ENCODE assay signal across 14 mouse cellular contexts in genomic region chr10:96238850-96239249, GRCm38 (mm10).
DNase-seq lines count a peak whose midpoint lies in the region; ATAC-seq and TF ChIP-seq lines count a peak whose summit lies in the region.
"Had no signal": no experiment of that assay in that cellular context is flagged by ENCODE, and none has a peak within 500 bp of the region (broad histone marks: within the 10 kb centered on the region; RNA-seq: fewer than 3 reads in every experiment).

No protein-coding gene starts in this region.

- H3K4me1 ChIP-seq in kidney, adult 2 months (ENCODE audit: control insufficient read depth, insufficient read depth, low read length): peaks cover 2% of the 10 kb centered on the region; the same call in 1 of the 2 replicates
- H3K4me1 ChIP-seq in kidney, embryonic 16.5 days (ENCODE audit: insufficient read depth, low read length): 0 out of 2 replicates have a peak, but pooled peaks cover 7% of the 10 kb centered on the region
- H3K4me1 ChIP-seq: hindbrain, embryonic 15.5 days had no signal

- H3K27me3 ChIP-seq in kidney, adult 2 months (replicated peaks; ENCODE audit: control insufficient read depth, insufficient read depth, low read length): no peaks in the 10 kb centered on the region
- no peaks in the 10 kb centered on the region for H3K27me3 ChIP-seq in kidney, embryonic 16.5 days (ENCODE audit: insufficient read depth, low read length)
- H3K27me3 ChIP-seq: hindbrain, embryonic 15.5 days; kidney, embryonic 15.5 days had no signal

- H3K36me3 ChIP-seq in kidney, adult 2 months (ENCODE audit: control insufficient read depth, insufficient read depth, low read length): no peaks in the 10 kb centered on the region
- no peaks in the 10 kb centered on the region for H3K36me3 ChIP-seq in kidney, embryonic 16.5 days (ENCODE audit: insufficient read depth, low read length)
- H3K36me3 ChIP-seq: hindbrain, embryonic 15.5 days; kidney, embryonic 15.5 days; midbrain, embryonic 10.5 days had no signal

- peak; percentile 37 for DNase-seq in kidney, adult 2 months
- DNase-seq in Muller cell, postnatal 12 days (ENCODE audit: inconsistent ontology term): peak; percentile 22
- peak; percentile 26 for DNase-seq in fat pad, adult 2 months (ENCODE audit: extremely low read depth, low read depth, low spot score)
- DNase-seq in gastrocnemius, postnatal 36 days: no peak
- no peak for DNase-seq in gastrocnemius, postnatal 25 days
- DNase-seq: adrenal gland, adult 8-10 months; cerebellum, adult 9-11 months; right cerebral cortex, adult 18-20 months had no signal

- peaks cover 11% of the 10 kb centered on the region for H3K9me3 ChIP-seq in kidney, embryonic 16.5 days (ENCODE audit: low read length)
- H3K9me3 ChIP-seq: hindbrain, embryonic 15.5 days had no signal

- ATAC-seq in kidney, embryonic 16.5 days (ENCODE audit: low FRiP score, low TSS enrichment): no peak
- ATAC-seq in megakaryocyte progenitor cell, adult 5-6 weeks (replicated peaks; ENCODE audit: poor library complexity): peak; percentile 29

- no peak overlapping the region for H3K4me3 ChIP-seq in kidney, adult 2 months (ENCODE audit: insufficient read depth, low read depth, low read length)
- no peak overlapping the region for H3K4me3 ChIP-seq in kidney, embryonic 16.5 days (ENCODE audit: low read length)
- H3K4me3 ChIP-seq: hindbrain, embryonic 15.5 days; kidney, embryonic 15.5 days; midbrain, embryonic 10.5 days had no signal

- H3K27ac ChIP-seq in kidney, adult 2 months (ENCODE audit: insufficient read depth, low read depth, low read length): no peak overlapping the region
- H3K27ac ChIP-seq in kidney, embryonic 16.5 days (ENCODE audit: low read length): no peak overlapping the region
- H3K27ac ChIP-seq: hindbrain, embryonic 15.5 days; kidney, embryonic 15.5 days; liver, embryonic 14.5 days; midbrain, embryonic 10.5 days had no signal

- intact Hi-C loops in gastrocnemius, postnatal 36 days (cut with DNase I): no loop called here

- TF ChIP-seq POLR2A in kidney, adult 2 months (IDR thresholded peaks at IDR 0.05; ENCODE audit: low read depth, low read length): no peak

- no peak for TF ChIP-seq CTCF in kidney, adult 2 months (conservative IDR thresholded peaks at IDR 0.05; ENCODE audit: insufficient read depth, insufficient read length, low read depth, low read length)

- no peak overlapping the region for H3K9ac ChIP-seq in kidney, embryonic 16.5 days (replicated peaks; ENCODE audit: low read length)
- H3K9ac ChIP-seq: hindbrain, embryonic 15.5 days; kidney, embryonic 15.5 days; liver, embryonic 14.5 days had no signal

- 60% methylated on average over 3 of the region's 3 CpGs for WGBS in kidney, adult 2 months
- WGBS in kidney, embryonic 16.5 days: 66% methylated on average over 3 of the region's 3 CpGs

- H3K4me2 ChIP-seq in kidney, embryonic 16.5 days (replicated peaks; ENCODE audit: low read depth, low read length): no peak overlapping the region
- H3K4me2 ChIP-seq: hindbrain, embryonic 15.5 days; kidney, embryonic 15.5 days had no signal

Comparison
In these comparisons a context has a peak if more than half of its experiments do, and no peak if none do; other contexts are left out.
1. DNase-seq: peak in kidney, adult 2 months (single experiment), Muller cell, postnatal 12 days (single experiment) and fat pad, adult 2 months (single experiment); none in gastrocnemius, postnatal 36 days (0 of 2) and gastrocnemius, postnatal 25 days (single experiment).